Mouse (Mus musculus): Measurements from ENCODE around the gene Rab19. TPM values are rescaled to one million over a fixed set of nuclear protein-coding genes. Genes with fewer than 3 reads are reported as not detected.
A peak's percentile ranks its signal among the peaks of the same experiment; 100 is the strongest.
"Not testable (repeated sequence)": the region's sequence is repeated elsewhere in the genome, so short reads cannot be mapped to it uniquely, and the experiment has no call there.

Rab19 gene
- total RNA-seq (2021), result under 1 TPM; 0.22 to 0.32 TPM

DNA sequence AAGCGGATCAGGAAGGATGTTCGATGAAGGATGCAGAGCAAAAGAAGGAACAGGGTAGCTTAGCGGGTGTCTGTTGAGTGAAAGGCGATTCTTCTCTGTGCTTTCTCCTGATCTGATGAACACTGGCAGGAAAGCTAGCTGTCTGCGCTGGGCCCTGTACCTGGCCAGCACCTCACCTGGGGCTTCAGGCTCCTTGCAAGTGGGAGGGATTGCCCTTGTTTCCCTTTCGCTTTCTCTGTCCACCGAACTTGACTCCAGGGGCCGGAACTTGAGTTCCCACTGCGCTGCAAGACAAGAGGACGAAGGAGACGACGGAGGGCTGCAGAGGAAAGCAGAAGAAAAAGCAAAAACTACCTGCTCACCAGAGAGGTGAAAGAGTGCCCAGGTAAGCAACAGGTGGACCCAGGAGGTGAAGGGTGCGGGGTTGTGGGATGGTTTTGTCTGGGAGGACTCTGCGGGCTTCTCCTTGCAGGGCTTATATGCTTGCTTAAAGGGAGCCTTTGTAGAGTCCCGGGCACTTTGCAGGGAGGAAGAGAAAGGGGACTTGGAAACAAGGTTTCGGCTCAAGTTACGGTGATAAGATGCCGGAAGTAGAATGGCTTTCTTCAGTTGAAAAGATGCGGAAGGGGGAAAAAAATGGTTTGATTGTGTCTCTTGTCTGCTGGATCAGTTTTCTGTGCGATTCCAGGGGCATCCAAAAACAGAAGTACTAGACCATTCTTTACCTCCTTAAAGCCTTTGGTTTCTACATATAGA lies at the start of gene Rab19:
Gene Rab19, plus strand, starts transcription at position 51 of the 756 bp plus-strand sequence.
- intact Hi-C loops (cut with DNase I), result no loop called here
- peak; percentile 27 to 49 for DNase-seq

DNA sequence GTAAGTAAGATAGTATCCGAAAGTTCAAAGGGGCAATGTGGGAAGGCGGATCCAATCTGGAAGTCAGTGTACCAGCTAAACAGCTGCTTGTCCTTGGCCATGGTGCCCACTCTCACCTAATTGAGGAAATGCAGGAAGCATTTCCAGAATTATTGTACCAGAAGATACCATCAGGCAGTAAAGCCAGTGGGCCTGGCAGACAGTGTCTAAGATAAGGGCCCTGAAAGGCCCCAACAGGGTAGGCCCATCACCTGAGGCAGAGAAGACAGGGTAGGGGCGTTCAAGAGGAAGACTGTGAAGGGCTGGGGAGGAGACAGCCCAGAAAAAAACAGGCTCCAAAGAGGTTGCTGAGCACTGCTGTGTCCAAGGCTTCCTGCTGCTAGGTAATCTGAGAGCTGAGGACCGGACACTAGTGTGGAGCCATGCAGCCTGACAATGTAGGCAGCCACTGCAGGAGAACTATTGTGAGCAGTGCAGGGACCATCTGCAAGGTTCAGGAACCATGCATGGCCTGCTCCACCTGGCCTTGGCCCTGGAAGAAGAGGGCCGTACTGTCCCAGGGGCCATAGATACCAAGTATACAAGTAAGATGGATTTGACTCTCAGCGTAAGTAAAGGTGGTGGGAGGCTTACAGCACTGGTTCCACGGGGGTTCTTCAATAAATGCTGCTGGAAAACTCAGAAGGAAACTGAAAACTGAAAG lies 48.8 kb upstream of the Rab19 start:
- DNase-seq, result no peak
- intact Hi-C loops (cut with DNase I), result no loop called here

GRCm38 (mm10) chr6:39334224-39334623 lies 46.8 kb upstream of the Rab19 start:
- intact Hi-C loops (cut with DNase I), result no loop called here
- no peak for DNase-seq

DNA sequence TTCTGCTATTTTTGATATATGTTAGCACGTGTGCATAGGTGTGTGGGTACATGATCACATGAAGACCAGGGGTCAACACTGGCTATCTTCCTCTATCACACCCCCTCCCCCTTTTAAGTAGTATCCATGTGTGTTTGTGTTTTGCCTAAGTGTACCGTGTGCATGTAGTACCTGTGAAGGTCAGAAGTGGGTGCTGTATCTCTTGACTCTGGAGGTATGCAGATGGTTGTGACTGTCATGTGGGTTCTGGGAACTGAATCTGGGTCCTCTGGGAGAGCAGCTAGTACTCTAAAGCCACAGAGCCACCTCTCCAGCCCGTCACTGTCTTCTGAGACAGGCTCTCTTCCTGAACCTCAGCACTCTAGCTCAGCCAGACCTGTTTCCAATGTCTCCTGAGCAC lies 46.1 kb upstream of the Rab19 start:
- DNase-seq, result no peak
- intact Hi-C loops (cut with DNase I), result no loop called here

GRCm38 (mm10) chr6:39338359-39338758 lies 42.6 kb upstream of the Rab19 start:
- intact Hi-C loops (cut with DNase I), result no loop called here
- no peak for DNase-seq

DNA sequence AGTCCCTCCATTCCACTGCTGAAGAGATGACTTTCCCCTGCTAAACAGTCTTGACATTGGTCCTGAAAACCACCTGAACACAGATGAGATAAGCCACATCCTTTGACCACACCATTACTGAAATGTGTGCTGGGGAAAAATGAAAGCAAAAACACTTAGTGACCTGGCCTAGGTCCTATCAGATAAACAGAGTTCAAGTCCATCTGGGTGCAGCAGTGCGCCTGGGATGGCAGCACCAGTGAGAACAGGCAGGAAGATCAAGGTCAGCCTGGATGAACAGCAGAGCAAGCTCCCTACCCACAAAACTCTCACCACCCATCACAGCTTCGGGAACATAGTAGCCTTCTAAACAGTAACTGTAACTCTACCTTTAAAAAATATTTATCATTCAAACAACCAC lies 39.2 kb upstream of the Rab19 start:
- no peak for DNase-seq

DNA sequence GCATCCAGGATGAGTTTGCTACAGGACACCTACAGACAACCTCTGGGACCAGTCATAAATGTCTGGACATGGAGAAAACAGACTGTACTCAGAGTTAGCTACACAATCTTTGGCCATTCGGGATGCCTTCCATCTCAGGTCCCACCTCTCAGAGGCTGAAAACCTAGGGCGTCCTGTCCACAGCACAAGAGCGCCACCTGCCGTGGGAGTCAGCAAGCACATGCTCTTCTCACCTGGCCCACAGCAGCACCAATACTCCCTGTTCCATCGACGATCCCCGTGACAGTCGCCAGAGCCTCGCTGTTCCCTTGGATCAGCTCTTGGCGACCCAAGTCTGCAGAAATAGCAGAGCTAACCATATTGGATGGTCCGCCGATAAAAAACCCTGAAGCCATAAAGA lies 37.0 kb upstream of the Rab19 start:
- DNase-seq, result peak; percentile 88 to 94
- intact Hi-C loops (cut with DNase I), result loop anchor here (1.0 to 5.0 kb wide), 4 partner anchors 77 to 195 kb away; no protein-coding TSS in a partner anchor

More for the DNA sequence above, 39.2 kb upstream of the Rab19 start:
- intact Hi-C loops (cut with DNase I), result loop anchor here (5.0 kb wide), 2 partner anchors 74 to 154 kb away; no protein-coding TSS in a partner anchor

GRCm38 (mm10) chr6:39345430-39345829 lies 35.5 kb upstream of the Rab19 start:
- intact Hi-C loops (cut with DNase I), result loop anchor here (2.0 kb wide), 1 partner anchor 197 kb away; no protein-coding TSS in a partner anchor
- DNase-seq, result no peak

GRCm38 (mm10) chr6:39346991-39347501 lies 33.9 kb upstream of the Rab19 start:
- no peak for DNase-seq
- intact Hi-C loops (cut with DNase I), result no loop called here

DNA sequence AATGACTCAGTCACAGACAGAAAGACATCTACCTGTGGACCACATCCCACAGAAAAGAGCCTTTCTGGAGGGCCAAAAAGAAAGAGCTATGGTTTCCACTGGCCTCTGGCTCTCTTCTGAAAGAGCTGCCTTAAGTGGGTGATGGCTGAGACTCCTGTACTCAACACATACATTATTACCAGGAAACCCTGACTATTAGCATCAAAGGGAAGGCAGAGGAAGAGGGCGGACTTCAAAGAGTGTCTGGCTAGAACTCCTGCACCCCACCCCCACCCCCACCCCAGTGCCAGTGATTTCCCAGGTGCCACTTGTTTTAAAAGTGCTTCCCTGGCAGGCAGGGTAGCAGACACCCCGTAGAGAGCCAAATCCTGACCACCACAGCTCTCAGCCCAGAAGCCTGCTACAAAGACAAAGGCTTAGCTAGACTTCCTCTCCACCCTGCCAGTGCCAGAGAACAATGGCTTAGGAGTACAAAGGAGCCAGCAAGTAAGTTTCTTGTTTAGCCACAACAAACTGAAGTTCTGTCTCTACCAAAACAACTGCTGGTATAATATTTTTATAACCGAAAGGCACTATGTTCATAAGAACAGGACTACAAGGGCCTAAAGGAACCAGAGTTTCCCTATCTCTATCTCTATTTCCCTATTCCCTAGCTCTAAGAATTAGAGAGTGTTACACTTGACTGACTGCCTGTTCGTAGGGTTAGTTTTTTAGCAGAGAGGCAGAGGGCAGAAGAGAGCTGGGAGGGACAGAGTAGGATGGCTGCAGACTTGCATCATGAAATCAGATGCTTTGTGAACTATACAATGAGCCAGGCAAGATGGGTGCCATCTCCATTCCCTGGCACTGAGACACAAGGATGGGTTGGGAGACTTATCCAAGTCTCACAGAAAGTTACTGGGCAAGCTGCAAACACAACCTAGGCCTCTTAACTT lies 32.8 kb upstream of the Rab19 start:
- intact Hi-C loops (cut with DNase I), result no loop called here
- DNase-seq, result peak; percentile 19 to 24

DNA sequence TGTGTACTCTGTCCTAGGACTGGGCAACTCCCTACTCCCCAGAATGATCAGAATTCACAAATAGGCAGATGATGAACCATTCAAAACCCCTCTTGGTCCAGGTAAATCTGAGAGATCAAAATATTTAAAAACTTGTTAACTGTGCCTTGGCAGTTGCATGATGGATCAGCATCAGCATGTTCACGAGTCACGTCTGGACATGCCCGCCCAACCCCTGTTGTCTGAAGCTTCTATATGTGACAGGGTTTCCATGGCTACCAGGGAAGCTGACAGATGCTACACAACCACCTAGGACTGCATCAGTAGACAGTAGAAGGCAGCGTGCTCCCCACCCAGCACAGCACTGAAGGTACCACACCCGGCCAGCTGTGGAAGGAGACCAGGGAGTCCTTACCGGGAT lies 32.0 kb upstream of the Rab19 start:
- DNase-seq, result no peak
- intact Hi-C loops (cut with DNase I), result no loop called here

- intact Hi-C loops (cut with DNase I); DNase-seq: not testable (repeated sequence)
These were observed 21.8 kb upstream of the Rab19 start for GRCm38 (mm10) chr6:39359207-39359606.

GRCm38 (mm10) chr6:39362684-39363083 lies 18.3 kb upstream of the Rab19 start:
- DNase-seq, result no peak
- intact Hi-C loops (cut with DNase I), result no loop called here

DNA sequence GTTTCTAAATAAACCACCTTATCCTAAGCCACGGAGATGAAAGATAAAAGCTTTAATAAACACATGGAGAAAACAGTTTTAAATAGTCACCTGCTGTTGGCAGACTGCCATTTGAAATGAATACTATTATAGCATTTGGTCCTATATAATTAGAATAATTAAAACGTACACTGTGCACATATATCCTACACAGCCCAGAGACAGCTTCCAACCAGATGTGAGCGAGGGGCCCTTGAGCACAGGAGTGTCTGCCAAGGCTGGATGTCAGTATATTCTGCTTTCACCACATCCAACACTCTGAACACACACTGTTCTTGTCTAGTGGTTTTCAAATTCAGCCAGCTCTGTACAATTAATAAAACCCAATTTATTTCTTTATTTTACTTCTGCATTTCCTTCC lies 11.3 kb upstream of the Rab19 start:
- DNase-seq, result no peak
- intact Hi-C loops (cut with DNase I), result no loop called here

DNA sequence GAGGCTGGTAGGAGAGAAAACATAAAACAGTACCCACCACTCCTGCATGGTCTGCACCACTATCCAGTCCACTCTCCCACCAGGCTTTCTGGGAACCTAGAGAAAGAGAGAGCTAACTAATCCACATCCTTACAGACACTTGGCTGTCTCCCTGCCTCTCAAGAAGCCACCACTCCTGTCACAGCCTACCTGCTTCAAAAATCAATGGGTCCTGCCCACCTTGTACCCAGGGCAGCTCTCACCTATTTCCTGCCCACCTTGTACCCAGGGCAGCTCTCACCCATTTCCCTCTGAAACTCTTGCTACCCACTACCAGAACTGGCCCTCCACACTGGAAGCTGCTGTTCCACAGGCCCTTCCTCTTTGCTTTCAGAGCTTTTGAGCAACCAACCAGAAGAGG lies 8.9 kb upstream of the Rab19 start:
- intact Hi-C loops (cut with DNase I), result no loop called here
- DNase-seq, result no peak

DNA sequence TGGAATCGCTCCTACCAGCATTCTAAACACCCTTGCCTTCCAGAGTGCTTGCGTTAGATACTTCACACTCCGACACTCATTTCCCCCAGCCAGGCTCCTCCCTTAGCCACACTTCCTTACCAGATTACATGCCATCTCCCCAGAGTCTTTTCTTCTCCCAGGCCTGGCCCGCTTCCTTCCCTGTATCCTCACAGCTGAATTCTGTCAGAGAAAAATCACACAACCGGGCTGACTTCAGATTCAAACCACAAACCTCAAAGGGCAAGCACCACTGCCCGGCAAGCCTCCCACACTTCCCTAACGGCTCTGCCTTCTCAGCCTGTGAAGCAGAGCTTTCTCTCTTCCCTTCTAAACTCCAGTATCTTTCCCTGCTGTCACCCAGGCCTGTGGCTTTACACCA lies 8.2 kb upstream of the Rab19 start:
- intact Hi-C loops (cut with DNase I), result no loop called here
- peak; percentile 63 to 69 for DNase-seq

- DNase-seq, result no peak
- intact Hi-C loops (cut with DNase I), result no loop called here
These were observed 7.5 kb upstream of the Rab19 start for GRCm38 (mm10) chr6:39373301-39373955.

DNA sequence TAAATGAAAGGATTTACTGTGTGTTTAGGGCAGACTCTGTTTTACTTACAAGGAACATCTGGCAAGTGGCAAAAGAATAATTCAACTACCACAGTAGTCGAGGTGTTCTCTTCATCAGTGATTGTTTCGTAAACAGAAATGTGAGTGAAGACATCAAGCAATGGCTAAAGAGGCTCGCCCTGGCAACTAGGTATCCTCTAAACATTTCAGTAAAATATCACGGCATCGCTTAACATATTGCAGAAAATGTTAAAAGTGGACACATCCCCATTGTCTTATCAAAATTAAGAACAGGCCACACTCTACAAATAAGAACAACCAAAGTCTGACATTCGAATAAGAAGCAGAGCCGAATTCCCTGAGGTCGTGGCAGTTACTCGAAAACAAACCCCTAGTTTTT lies 4.2 kb upstream of the Rab19 start:
- intact Hi-C loops (cut with DNase I), result no loop called here
- peak in 1 of 2 experiments; percentile 11 for DNase-seq

GRCm38 (mm10) chr6:39377311-39377827 lies 3.6 kb upstream of the Rab19 start, which contains the start of gene Slc37a3:
TSS of gene Slc37a3 (minus strand) at chr6:39377675.
- intact Hi-C loops (cut with DNase I), result no loop called here
- peak; percentile 90 to 91 for DNase-seq
